Mouse (Mus musculus): ENCODE measurements around the gene Kank2. TPM values are rescaled to one million over a fixed set of nuclear protein-coding genes. Genes with fewer than 3 reads are reported as not detected.
"Not testable (repeated sequence)": the region's sequence is repeated elsewhere in the genome, so short reads cannot be mapped to it uniquely, and the experiment has no call there.

The Kank2 gene
- polyA plus RNA-seq, 1 experiment from 2014 or later: 5.9 TPM

GRCm38 (mm10) chr9:21786906-21787305 lies 11.6 kb downstream of the Kank2 start:
- WGBS: 4% methylated on average over 6 of the region's 6 CpGs
- no peak overlapping the region for H3K27ac ChIP-seq (ENCODE audit: low read depth, low read length)
- H3K4me2 ChIP-seq (ENCODE audit: low read depth, low read length, severe bottlenecking): 0 out of 2 replicates have a peak overlapping the region, but pooled peaks have one; percentile 18
- no peaks in the 10 kb centered on the region for H3K36me3 ChIP-seq (ENCODE audit: control insufficient read depth, insufficient read depth, low read length)
- DNase-seq (ENCODE audit: low spot score) (peak; percentile 87), ATAC-seq (replicated peaks; ENCODE audit: low FRiP score) (peak; percentile 73)
- no peaks in the 10 kb centered on the region for H3K27me3 ChIP-seq (ENCODE audit: control insufficient read depth, insufficient read depth, low read length)
- H3K9me3 ChIP-seq (ENCODE audit: control insufficient read depth, low read length): no peaks in the 10 kb centered on the region
- no peak overlapping the region for H3K4me3 ChIP-seq (ENCODE audit: low read depth, low read length)
- H3K4me1 ChIP-seq (replicated peaks; ENCODE audit: control insufficient read depth, insufficient read depth, low read length): no peaks in the 10 kb centered on the region
- no peak overlapping the region; the same call in 1 of the 2 replicates for H3K9ac ChIP-seq (ENCODE audit: low read length)

GRCm38 (mm10) chr9:21786309-21786708 lies 12.2 kb downstream of the Kank2 start:
- not testable (repeated sequence) for H3K27me3 ChIP-seq (ENCODE audit: control insufficient read depth, insufficient read depth, low read length); H3K4me2 ChIP-seq (ENCODE audit: low read depth, low read length, severe bottlenecking); ATAC-seq (replicated peaks; ENCODE audit: low FRiP score); H3K27ac ChIP-seq (ENCODE audit: low read depth, low read length); H3K4me3 ChIP-seq (ENCODE audit: low read depth, low read length); H3K9ac ChIP-seq (ENCODE audit: low read length); DNase-seq (ENCODE audit: low spot score); H3K9me3 ChIP-seq (ENCODE audit: control insufficient read depth, low read length); H3K36me3 ChIP-seq (ENCODE audit: control insufficient read depth, insufficient read depth, low read length); H3K4me1 ChIP-seq (replicated peaks; ENCODE audit: control insufficient read depth, insufficient read depth, low read length)
- WGBS: 79% methylated on average over 1 of the region's 2 CpGs

- 91% methylated on average over 7 of the region's 7 CpGs for WGBS
- no peak overlapping the region for H3K4me2 ChIP-seq (ENCODE audit: low read depth, low read length, severe bottlenecking)
- ATAC-seq (replicated peaks; ENCODE audit: low FRiP score): no peak
- no peaks in the 10 kb centered on the region for H3K9me3 ChIP-seq (ENCODE audit: control insufficient read depth, low read length)
- DNase-seq (ENCODE audit: low spot score): no peak
- no peak overlapping the region for H3K9ac ChIP-seq (ENCODE audit: low read length)
- no peaks in the 10 kb centered on the region for H3K36me3 ChIP-seq (ENCODE audit: control insufficient read depth, insufficient read depth, low read length)
- no peak overlapping the region for H3K27ac ChIP-seq (ENCODE audit: low read depth, low read length)
- H3K4me3 ChIP-seq (ENCODE audit: low read depth, low read length): no peak overlapping the region
- H3K27me3 ChIP-seq (ENCODE audit: control insufficient read depth, insufficient read depth, low read length): no peaks in the 10 kb centered on the region
- no peaks in the 10 kb centered on the region for H3K4me1 ChIP-seq (replicated peaks; ENCODE audit: control insufficient read depth, insufficient read depth, low read length)
Measured at GRCm38 (mm10) chr9:21784517-21785307, 13.8 kb downstream of the Kank2 start.

GRCm38 (mm10) chr9:21781657-21782468 lies 16.7 kb downstream of the Kank2 start:
- no peaks in the 10 kb centered on the region for H3K36me3 ChIP-seq (ENCODE audit: control insufficient read depth, insufficient read depth, low read length)
- no peak overlapping the region for H3K27ac ChIP-seq (ENCODE audit: low read depth, low read length)
- no peaks in the 10 kb centered on the region for H3K9me3 ChIP-seq (ENCODE audit: control insufficient read depth, low read length)
- 84% methylated on average over 15 of the region's 15 CpGs for WGBS
- H3K4me2 ChIP-seq (ENCODE audit: low read depth, low read length, severe bottlenecking): no peak overlapping the region
- no peak overlapping the region for H3K9ac ChIP-seq (ENCODE audit: low read length)
- ATAC-seq (replicated peaks; ENCODE audit: low FRiP score): no peak
- no peaks in the 10 kb centered on the region for H3K27me3 ChIP-seq (ENCODE audit: control insufficient read depth, insufficient read depth, low read length)
- H3K4me1 ChIP-seq (replicated peaks; ENCODE audit: control insufficient read depth, insufficient read depth, low read length): no peaks in the 10 kb centered on the region
- no peak for DNase-seq (ENCODE audit: low spot score)
- no peak overlapping the region for H3K4me3 ChIP-seq (ENCODE audit: low read depth, low read length)

- Histone ChIP-seq H3K4me1 (replicated peaks; ENCODE audit: control insufficient read depth, insufficient read depth, low read length) (no peaks in the 10 kb centered on the region), H3K9ac (ENCODE audit: low read length) (no peak overlapping the region), H3K4me3 (ENCODE audit: low read depth, low read length) (no peak overlapping the region), H3K9me3 (ENCODE audit: control insufficient read depth, low read length) (no peaks in the 10 kb centered on the region), H3K36me3 (ENCODE audit: control insufficient read depth, insufficient read depth, low read length) (no peaks in the 10 kb centered on the region; the same call in 1 of the 2 replicates), H3K27me3 (ENCODE audit: control insufficient read depth, insufficient read depth, low read length) (no peaks in the 10 kb centered on the region), H3K4me2 (ENCODE audit: low read depth, low read length, severe bottlenecking) (no peak overlapping the region), H3K27ac (ENCODE audit: low read depth, low read length) (no peak overlapping the region)
- no peak for DNase-seq (ENCODE audit: low spot score)
- 92% methylated on average over 3 of the region's 3 CpGs for WGBS
- no peak for ATAC-seq (replicated peaks; ENCODE audit: low FRiP score)
Measured at GRCm38 (mm10) chr9:21777726-21778125, 20.8 kb downstream of the Kank2 start.

GRCm38 (mm10) chr9:21774353-21774752 lies 24.2 kb downstream of the Kank2 start:
- Histone ChIP-seq H3K36me3 (ENCODE audit: control insufficient read depth, insufficient read depth, low read length) (no peaks in the 10 kb centered on the region; the same call in 1 of the 2 replicates), H3K27me3 (ENCODE audit: control insufficient read depth, insufficient read depth, low read length) (no peaks in the 10 kb centered on the region), H3K4me1 (replicated peaks; ENCODE audit: control insufficient read depth, insufficient read depth, low read length) (no peaks in the 10 kb centered on the region), H3K9me3 (ENCODE audit: control insufficient read depth, low read length) (no peaks in the 10 kb centered on the region), H3K9ac (ENCODE audit: low read length) (no peak overlapping the region), H3K4me3 (ENCODE audit: low read depth, low read length) (no peak overlapping the region), H3K4me2 (ENCODE audit: low read depth, low read length, severe bottlenecking) (no peak overlapping the region), H3K27ac (ENCODE audit: low read depth, low read length) (no peak overlapping the region)
- no peak for ATAC-seq (replicated peaks; ENCODE audit: low FRiP score)
- 91% methylated on average over 16 of the region's 16 CpGs for WGBS
- DNase-seq (ENCODE audit: low spot score): no peak

DNA sequence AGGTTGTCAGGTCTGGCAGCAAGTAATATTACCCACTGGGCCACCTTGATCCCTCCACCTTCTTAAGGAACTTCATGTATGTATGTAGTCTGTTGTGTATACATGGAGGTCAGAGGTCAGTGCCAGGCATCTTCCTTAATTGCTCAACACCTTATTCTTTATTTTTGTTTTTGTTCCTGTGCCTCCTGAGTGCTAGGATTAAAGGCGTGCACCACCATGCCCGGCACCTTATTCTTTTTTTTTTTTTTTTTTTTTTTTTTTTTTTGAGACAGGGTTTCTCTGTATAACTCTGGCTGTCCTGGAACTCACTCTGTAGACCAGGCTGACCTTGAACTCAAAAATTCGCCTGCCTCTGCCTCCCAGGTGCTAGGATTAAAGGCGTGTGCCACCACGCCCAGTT lies 25.1 kb downstream of the Kank2 start:
- H3K36me3 ChIP-seq (ENCODE audit: control insufficient read depth, insufficient read depth, low read length); H3K9ac ChIP-seq (ENCODE audit: low read length); H3K27ac ChIP-seq (ENCODE audit: low read depth, low read length); H3K4me2 ChIP-seq (ENCODE audit: low read depth, low read length, severe bottlenecking); ATAC-seq (replicated peaks; ENCODE audit: low FRiP score); H3K9me3 ChIP-seq (ENCODE audit: control insufficient read depth, low read length); H3K4me3 ChIP-seq (ENCODE audit: low read depth, low read length); H3K4me1 ChIP-seq (replicated peaks; ENCODE audit: control insufficient read depth, insufficient read depth, low read length); H3K27me3 ChIP-seq (ENCODE audit: control insufficient read depth, insufficient read depth, low read length); DNase-seq (ENCODE audit: low spot score): not testable (repeated sequence)
- 83% methylated on average over 5 of the region's 5 CpGs for WGBS

DNA sequence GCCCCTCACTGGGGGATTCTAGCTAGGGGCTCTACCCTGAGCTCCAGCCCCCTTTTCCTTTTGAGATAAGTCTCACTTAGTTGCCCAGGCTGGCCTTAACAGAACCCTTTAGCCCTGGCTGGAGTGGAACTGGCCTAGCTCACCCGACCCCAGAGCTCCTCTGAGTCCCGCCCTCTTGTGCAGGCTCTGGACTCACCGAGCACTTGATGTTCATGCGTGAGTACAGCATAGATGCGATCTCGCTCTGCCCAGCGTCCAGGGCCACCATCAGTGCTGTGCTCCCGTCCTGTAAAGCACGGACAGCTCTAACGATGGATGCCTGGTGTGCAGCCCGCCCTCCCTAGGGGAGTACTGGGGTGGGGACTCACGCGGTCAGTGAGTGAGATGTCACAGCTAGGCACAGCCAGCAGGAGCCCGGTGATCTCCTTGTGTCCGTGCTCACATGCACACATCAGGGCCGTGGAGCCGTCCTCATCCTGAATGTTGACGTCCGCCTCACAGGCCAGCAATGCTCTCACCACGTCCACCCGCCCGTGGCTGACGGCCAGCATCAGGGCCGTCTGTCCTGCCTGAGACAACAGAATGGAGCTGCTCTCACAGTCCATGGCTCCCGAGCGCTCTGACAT lies 28.9 kb downstream of the Kank2 start:
- DNase-seq (ENCODE audit: low spot score) (no peak), ATAC-seq (replicated peaks; ENCODE audit: low FRiP score) (no peak)
- Histone ChIP-seq H3K9me3 (ENCODE audit: control insufficient read depth, low read length) (no peaks in the 10 kb centered on the region), H3K27me3 (ENCODE audit: control insufficient read depth, insufficient read depth, low read length) (no peaks in the 10 kb centered on the region), H3K4me3 (ENCODE audit: low read depth, low read length) (no peak overlapping the region), H3K27ac (ENCODE audit: low read depth, low read length) (no peak overlapping the region), H3K36me3 (ENCODE audit: control insufficient read depth, insufficient read depth, low read length) (no peaks in the 10 kb centered on the region; the same call in 1 of the 2 replicates), H3K4me1 (replicated peaks; ENCODE audit: control insufficient read depth, insufficient read depth, low read length) (no peaks in the 10 kb centered on the region), H3K9ac (ENCODE audit: low read length) (no peak overlapping the region), H3K4me2 (ENCODE audit: low read depth, low read length, severe bottlenecking) (no peak overlapping the region)
- WGBS: 83% methylated on average over 26 of the region's 26 CpGs

Measured in forebrain, embryonic 11.5 days (tissue).